Mouse (Mus musculus): ENCODE results near the gene Mmp21.
"Not testable (repeated sequence)": the region's sequence is repeated elsewhere in the genome, so short reads cannot be mapped to it uniquely, and the experiment has no call there.

The Mmp21 gene

GRCm38 (mm10) chr7:133679961-133680360, at the start of gene Mmp21:
TSS of gene Mmp21 (minus strand) at chr7:133680061.
- no peak for DNase-seq

- DNase-seq: no peak
These were observed 49.5 kb upstream of the Mmp21 start for GRCm38 (mm10) chr7:133729351-133729750.

- no peak for DNase-seq
These were observed 47.2 kb upstream of the Mmp21 start for GRCm38 (mm10) chr7:133727027-133727426.

- no peak for DNase-seq
These were observed 45.7 kb upstream of the Mmp21 start for GRCm38 (mm10) chr7:133725571-133725970.

GRCm38 (mm10) chr7:133724844-133725243, 45.0 kb upstream of the Mmp21 start:
- no peak for DNase-seq

- DNase-seq: no peak
These were observed 40.8 kb upstream of the Mmp21 start for GRCm38 (mm10) chr7:133720616-133721015.

GRCm38 (mm10) chr7:133718580-133718979, 38.7 kb upstream of the Mmp21 start:
- DNase-seq: no peak

GRCm38 (mm10) chr7:133715387-133715786, 35.5 kb upstream of the Mmp21 start:
- DNase-seq: no peak

GRCm38 (mm10) chr7:133707301-133707700, 27.4 kb upstream of the Mmp21 start:
- DNase-seq: no peak

- DNase-seq: no peak
These were observed 24.0 kb upstream of the Mmp21 start for GRCm38 (mm10) chr7:133703906-133704305.

- no peak for DNase-seq
These were observed 22.5 kb upstream of the Mmp21 start for GRCm38 (mm10) chr7:133702333-133702732.

GRCm38 (mm10) chr7:133701366-133701765, 21.5 kb upstream of the Mmp21 start:
- no peak for DNase-seq

- no peak for DNase-seq
These were observed 20.0 kb upstream of the Mmp21 start for GRCm38 (mm10) chr7:133699885-133700284.

GRCm38 (mm10) chr7:133698021-133698709, 18.3 kb upstream of the Mmp21 start:
- DNase-seq: no peak

- not testable (repeated sequence) for DNase-seq
These were observed 5.8 kb upstream of the Mmp21 start for GRCm38 (mm10) chr7:133685644-133686043.

- no peak for DNase-seq
These were observed 4.8 kb upstream of the Mmp21 start for GRCm38 (mm10) chr7:133684701-133685100.

- no peak for DNase-seq
These were observed 4.2 kb upstream of the Mmp21 start for GRCm38 (mm10) chr7:133684110-133684509.

GRCm38 (mm10) chr7:133683626-133684025, 3.8 kb upstream of the Mmp21 start:
- DNase-seq: no peak

- no peak for DNase-seq
These were observed 422 bp downstream of the Mmp21 start for GRCm38 (mm10) chr7:133679439-133679838.

- no peak for DNase-seq
These were observed 1.1 kb downstream of the Mmp21 start for GRCm38 (mm10) chr7:133678716-133679115.

GRCm38 (mm10) chr7:133676002-133676401, 3.9 kb downstream of the Mmp21 start:
- DNase-seq: peak; percentile 15 to 43

- no peak for DNase-seq
These were observed 9.0 kb downstream of the Mmp21 start for GRCm38 (mm10) chr7:133670846-133671245.

- no peak for DNase-seq
These were observed 9.9 kb downstream of the Mmp21 start for GRCm38 (mm10) chr7:133669946-133670345.

- DNase-seq: peak; percentile 25 to 32
These were observed 10.8 kb downstream of the Mmp21 start for GRCm38 (mm10) chr7:133669071-133669470.

- no peak for DNase-seq
These were observed 17.4 kb downstream of the Mmp21 start for GRCm38 (mm10) chr7:133662467-133662866.

Data from kidney, postnatal 4 days (tissue).